Mouse (Mus musculus) c-Kit-negative CD71-positive TER-119-positive erythroid progenitor cells, embryonic 14.5 days (primary cell): Measurements from ENCODE around the gene Gm20869.
"Not testable (repeated sequence)": the region's sequence is repeated elsewhere in the genome, so short reads cannot be mapped to it uniquely, and the experiment has no call there.

Experiments
- DNase-seq: peaks from one replicate; pipeline ENCODE4 v3.0.0-alpha.2; 2013; ENCODE audit warnings: low read depth, low spot score

Gene Gm20869

DNA sequence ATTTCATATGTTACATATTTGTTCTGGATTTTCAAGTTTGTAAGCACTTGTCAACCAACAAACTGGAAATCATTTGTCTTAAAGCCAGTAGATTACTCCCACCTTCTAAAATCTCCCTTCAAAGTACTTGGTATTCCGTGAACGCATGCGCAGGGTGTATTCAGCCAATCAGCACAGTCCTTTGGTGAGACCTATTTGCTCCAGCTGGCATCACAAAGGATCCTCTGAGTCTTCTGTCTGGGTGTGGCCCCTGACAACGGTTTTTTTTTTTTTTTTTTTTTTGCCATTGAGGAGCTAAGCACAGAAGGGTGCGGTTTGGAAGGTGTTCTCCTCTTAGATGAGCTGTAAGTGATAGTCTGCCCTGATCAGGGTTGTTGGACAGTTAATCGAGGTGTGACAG is at the start of gene Gm20869:
Gene Gm20869, plus strand, starts transcription at position 301 of the 400 bp plus-strand sequence.
- not testable (repeated sequence) for DNase-seq
